Mouse (Mus musculus): Measurements from ENCODE around the gene Klf13. TPM values are rescaled to one million over a fixed set of nuclear protein-coding genes. Genes with fewer than 3 reads are reported as not detected.

The Klf13 gene
- polyA plus RNA-seq, 1 experiment from 2014 or later, result 22.1 TPM

GRCm38 (mm10) chr7:63896276-63896967, 42.3 kb downstream of the Klf13 start:
- peaks cover 2% of the 10 kb centered on the region for H3K36me3 ChIP-seq (replicated peaks)
- peak overlapping the region; percentile 78 for H3K27ac ChIP-seq (replicated peaks)
- peak overlapping the region; percentile 57 for H3K4me3 ChIP-seq
- H3K9me3 ChIP-seq, result no peaks in the 10 kb centered on the region
- peaks cover 26% of the 10 kb centered on the region for H3K4me1 ChIP-seq
- no peaks in the 10 kb centered on the region for H3K27me3 ChIP-seq (replicated peaks; ENCODE audit: low read depth, poor library complexity, severe bottlenecking)
- 17% methylated on average over 17 of the region's 17 CpGs for WGBS
- DNase-seq (ENCODE audit: low spot score), result no peak

GRCm38 (mm10) chr7:63895223-63895622, 43.5 kb downstream of the Klf13 start:
- WGBS, result 90% methylated on average over 3 of the region's 3 CpGs
- DNase-seq (ENCODE audit: low spot score), result no peak
- H3K4me3 ChIP-seq, result no peak overlapping the region
- H3K4me1 ChIP-seq, result peaks cover 23% of the 10 kb centered on the region
- H3K9me3 ChIP-seq, result no peaks in the 10 kb centered on the region
- no peak overlapping the region for H3K27ac ChIP-seq (replicated peaks)
- no peaks in the 10 kb centered on the region for H3K27me3 ChIP-seq (replicated peaks; ENCODE audit: low read depth, poor library complexity, severe bottlenecking)
- H3K36me3 ChIP-seq (replicated peaks), result peaks cover 14% of the 10 kb centered on the region

- Histone ChIP-seq H3K4me3 (no peak overlapping the region), H3K36me3 (replicated peaks) (peaks cover 20% of the 10 kb centered on the region), H3K27ac (replicated peaks) (no peak overlapping the region), H3K9me3 (no peaks in the 10 kb centered on the region), H3K4me1 (peaks cover 23% of the 10 kb centered on the region), H3K27me3 (replicated peaks; ENCODE audit: low read depth, poor library complexity, severe bottlenecking) (no peaks in the 10 kb centered on the region)
- WGBS, result 80% methylated on average over 4 of the region's 4 CpGs
- no peak for DNase-seq (ENCODE audit: low spot score)
Measured at GRCm38 (mm10) chr7:63894662-63895061, 44.1 kb downstream of the Klf13 start.

GRCm38 (mm10) chr7:63893729-63894128, 45.0 kb downstream of the Klf13 start:
- no peak overlapping the region for H3K27ac ChIP-seq (replicated peaks)
- no peak for DNase-seq (ENCODE audit: low spot score)
- WGBS, result 72% methylated on average over 4 of the region's 4 CpGs
- peaks cover 23% of the 10 kb centered on the region for H3K4me1 ChIP-seq
- no peaks in the 10 kb centered on the region for H3K27me3 ChIP-seq (replicated peaks; ENCODE audit: low read depth, poor library complexity, severe bottlenecking)
- no peaks in the 10 kb centered on the region for H3K9me3 ChIP-seq
- H3K4me3 ChIP-seq, result no peak overlapping the region
- peaks cover 27% of the 10 kb centered on the region for H3K36me3 ChIP-seq (replicated peaks)

GRCm38 (mm10) chr7:63893201-63893600, 45.5 kb downstream of the Klf13 start:
- H3K36me3 ChIP-seq (replicated peaks), result peaks cover 29% of the 10 kb centered on the region
- no peak for DNase-seq (ENCODE audit: low spot score)
- peaks cover 23% of the 10 kb centered on the region for H3K4me1 ChIP-seq
- H3K9me3 ChIP-seq, result no peaks in the 10 kb centered on the region
- H3K27me3 ChIP-seq (replicated peaks; ENCODE audit: low read depth, poor library complexity, severe bottlenecking), result no peaks in the 10 kb centered on the region
- 85% methylated on average over 5 of the region's 5 CpGs for WGBS
- no peak overlapping the region for H3K27ac ChIP-seq (replicated peaks)
- H3K4me3 ChIP-seq, result no peak overlapping the region

GRCm38 (mm10) chr7:63891488-63892075, 47.1 kb downstream of the Klf13 start:
- Histone ChIP-seq H3K36me3 (replicated peaks) (peaks cover 34% of the 10 kb centered on the region), H3K9me3 (no peaks in the 10 kb centered on the region), H3K27ac (replicated peaks) (no peak overlapping the region), H3K4me3 (no peak overlapping the region), H3K4me1 (peaks cover 13% of the 10 kb centered on the region), H3K27me3 (replicated peaks; ENCODE audit: low read depth, poor library complexity, severe bottlenecking) (no peaks in the 10 kb centered on the region)
- 67% methylated on average over 43 of the region's 43 CpGs for WGBS
- no peak for DNase-seq (ENCODE audit: low spot score)

- Histone ChIP-seq H3K36me3 (replicated peaks) (peaks cover 34% of the 10 kb centered on the region), H3K27me3 (replicated peaks; ENCODE audit: low read depth, poor library complexity, severe bottlenecking) (no peaks in the 10 kb centered on the region), H3K4me1 (peaks cover 8% of the 10 kb centered on the region; the same call in 1 of the 2 replicates), H3K9me3 (no peaks in the 10 kb centered on the region), H3K27ac (replicated peaks) (no peak overlapping the region), H3K4me3 (no peak overlapping the region)
- 74% methylated on average over 9 of the region's 9 CpGs for WGBS
- DNase-seq (ENCODE audit: low spot score), result no peak
Measured at GRCm38 (mm10) chr7:63889116-63889975, 49.4 kb downstream of the Klf13 start.

- WGBS, result 80% methylated on average over 6 of the region's 6 CpGs
- Histone ChIP-seq H3K27ac (replicated peaks) (no peak overlapping the region), H3K36me3 (replicated peaks) (peaks cover 34% of the 10 kb centered on the region), H3K4me1 (peaks cover 8% of the 10 kb centered on the region; the same call in 1 of the 2 replicates), H3K9me3 (no peaks in the 10 kb centered on the region), H3K27me3 (replicated peaks; ENCODE audit: low read depth, poor library complexity, severe bottlenecking) (no peaks in the 10 kb centered on the region), H3K4me3 (no peak overlapping the region)
- DNase-seq (ENCODE audit: low spot score), result no peak
Measured at GRCm38 (mm10) chr7:63888674-63889073, 50.0 kb downstream of the Klf13 start.

- DNase-seq (ENCODE audit: low spot score), result no peak
- H3K27me3 ChIP-seq (replicated peaks; ENCODE audit: low read depth, poor library complexity, severe bottlenecking), result no peaks in the 10 kb centered on the region
- H3K9me3 ChIP-seq, result no peaks in the 10 kb centered on the region
- peaks cover 34% of the 10 kb centered on the region for H3K36me3 ChIP-seq (replicated peaks)
- no peak overlapping the region for H3K4me3 ChIP-seq
- 86% methylated on average over 10 of the region's 10 CpGs for WGBS
- H3K27ac ChIP-seq (replicated peaks), result no peak overlapping the region
- H3K4me1 ChIP-seq, result 0 out of 2 replicates have a peak, but pooled peaks cover 5% of the 10 kb centered on the region
Measured at GRCm38 (mm10) chr7:63887602-63888123, 51.1 kb downstream of the Klf13 start.

GRCm38 (mm10) chr7:63887034-63887551, 51.6 kb downstream of the Klf13 start:
- H3K36me3 ChIP-seq (replicated peaks), result peaks cover 34% of the 10 kb centered on the region
- H3K4me1 ChIP-seq, result 0 out of 2 replicates have a peak, but pooled peaks cover 5% of the 10 kb centered on the region
- no peaks in the 10 kb centered on the region for H3K9me3 ChIP-seq
- H3K27me3 ChIP-seq (replicated peaks; ENCODE audit: low read depth, poor library complexity, severe bottlenecking), result no peaks in the 10 kb centered on the region
- no peak for DNase-seq (ENCODE audit: low spot score)
- 50% methylated on average over 8 of the region's 8 CpGs for WGBS
- no peak overlapping the region for H3K4me3 ChIP-seq
- H3K27ac ChIP-seq (replicated peaks), result no peak overlapping the region

- Histone ChIP-seq H3K27ac (replicated peaks) (no peak overlapping the region), H3K27me3 (replicated peaks; ENCODE audit: low read depth, poor library complexity, severe bottlenecking) (no peaks in the 10 kb centered on the region), H3K36me3 (replicated peaks) (peaks cover 18% of the 10 kb centered on the region), H3K9me3 (no peaks in the 10 kb centered on the region), H3K4me3 (no peak overlapping the region), H3K4me1 (0 out of 2 replicates have a peak, but pooled peaks cover 5% of the 10 kb centered on the region)
- WGBS, result 89% methylated on average over 7 of the region's 7 CpGs
- no peak for DNase-seq (ENCODE audit: low spot score)
Measured at GRCm38 (mm10) chr7:63885025-63885424, 53.7 kb downstream of the Klf13 start.

- Histone ChIP-seq H3K36me3 (replicated peaks) (0 out of 2 replicates have a peak, but pooled peaks cover under 1% of the 10 kb centered on the region), H3K27me3 (replicated peaks; ENCODE audit: low read depth, poor library complexity, severe bottlenecking) (no peaks in the 10 kb centered on the region), H3K9me3 (no peaks in the 10 kb centered on the region), H3K27ac (replicated peaks) (no peak overlapping the region), H3K4me1 (peaks cover 7% of the 10 kb centered on the region; the same call in 1 of the 2 replicates), H3K4me3 (no peak overlapping the region)
- 90% methylated on average over 7 of the region's 7 CpGs for WGBS
- no peak for DNase-seq (ENCODE audit: low spot score)
Measured at GRCm38 (mm10) chr7:63882739-63883138, 56.0 kb downstream of the Klf13 start.
